Mouse (Mus musculus) midbrain, postnatal 0 days (tissue): ENCODE results near the gene Nelfcd. TPM values are rescaled to one million over a fixed set of nuclear protein-coding genes. Genes with fewer than 3 reads are reported as not detected.

Experiments
- ATAC-seq: fragments of 200-750 bp; cut with Nextera tagmentation; 2 replicates; pipeline ENCODE4 v1.8.0; 2017; ENCODE audit warnings: moderate number of reproducible peaks, mild to moderate bottlenecking, moderate TSS enrichment, moderate library complexity; ENCODE audit not compliant: low FRiP score
- DNase-seq: peaks from one replicate; pipeline ENCODE4 v3.0.0-alpha.2; 2015; ENCODE audit warnings: low spot score
- H3K27ac ChIP-seq: fragments of 300-500 bp; sonication (generic); 2 replicates; pipeline ENCODE4 v1.5.1; 2014; ENCODE audit warnings: low read depth, mild to moderate bottlenecking, low read length, mixed read lengths
- H3K27me3 ChIP-seq: fragments of 300-500 bp; sonication (generic); 2 replicates; pipeline ENCODE4 v1.6.1; 2014; ENCODE audit warnings: low read length, control low read depth, mixed read lengths; ENCODE audit not compliant: insufficient read depth
- H3K36me3 ChIP-seq: fragments of 300-500 bp; sonication (generic); 2 replicates; pipeline ENCODE4 v1.6.1; 2014; ENCODE audit warnings: low read length, control low read depth, mixed read lengths; ENCODE audit not compliant: insufficient read depth
- H3K4me1 ChIP-seq: fragments of 300-500 bp; sonication (generic); 2 replicates; pipeline ENCODE4 v1.6.1; 2014; ENCODE audit warnings: mild to moderate bottlenecking, control low read depth, antibody characterized with exemption, low read length, mixed read lengths; ENCODE audit not compliant: insufficient read depth
- H3K4me2 ChIP-seq: fragments of 300-500 bp; sonication (generic); 2 replicates; pipeline ENCODE4 v1.6.1; 2014; ENCODE audit warnings: low read depth, mild to moderate bottlenecking, low read length, mixed read lengths; ENCODE audit not compliant: poor library complexity, severe bottlenecking
- H3K4me3 ChIP-seq: fragments of 300-500 bp; sonication (generic); 2 replicates; pipeline ENCODE4 v1.5.1; 2014; ENCODE audit warnings: low read depth, mild to moderate bottlenecking, low read length, moderate library complexity
- H3K9ac ChIP-seq: fragments of 300-500 bp; sonication (generic); replicated peaks from 2 replicates; pipeline ENCODE4 v1.6.1; 2014; ENCODE audit warnings: mild to moderate bottlenecking, low read length, moderate library complexity, mixed read lengths; ENCODE audit not compliant: poor library complexity, severe bottlenecking
- H3K9me3 ChIP-seq: fragments of 300-500 bp; sonication (generic); 2 replicates; pipeline ENCODE4 v1.6.1; 2016; ENCODE audit warnings: low read length, control low read depth
- CTCF ChIP-seq: IDR thresholded peaks from 2 replicates; pipeline ENCODE4 v1.5.1; 2016; ENCODE audit warnings: antibody characterized with exemption, mild to moderate bottlenecking
- WGBS: fragments of 180-500 bp; shearing (Covaris S2); extraction: QIAGEN DNeasy Blood & Tissue Kit; methylation state at CpG from one replicate; pipeline ENCODE4 v1.1.7; 2014; 5-methylcytosine and 5-hydroxymethylcytosine counted together
- polyA plus RNA-seq: library from polyadenylated mRNA; unstranded; fragments of >200 nt; fragmentation: Nextera tagmentation; extraction: Ambion mirVana; gene quantifications from 2 replicates; pipeline ENCODE4 v1.2.1, GENCODE M21; 2015
- total RNA-seq: library from RNA; depleted of rRNA; stranded (reverse); fragments of >200 nt; gene quantifications from 2 replicates; pipeline ENCODE4 v1.2.3, GENCODE M21; 2014

Gene Nelfcd
- total and polyA plus RNA-seq, 2 experiments from 2014 or later, result 42.7 to 95.7 TPM

DNA sequence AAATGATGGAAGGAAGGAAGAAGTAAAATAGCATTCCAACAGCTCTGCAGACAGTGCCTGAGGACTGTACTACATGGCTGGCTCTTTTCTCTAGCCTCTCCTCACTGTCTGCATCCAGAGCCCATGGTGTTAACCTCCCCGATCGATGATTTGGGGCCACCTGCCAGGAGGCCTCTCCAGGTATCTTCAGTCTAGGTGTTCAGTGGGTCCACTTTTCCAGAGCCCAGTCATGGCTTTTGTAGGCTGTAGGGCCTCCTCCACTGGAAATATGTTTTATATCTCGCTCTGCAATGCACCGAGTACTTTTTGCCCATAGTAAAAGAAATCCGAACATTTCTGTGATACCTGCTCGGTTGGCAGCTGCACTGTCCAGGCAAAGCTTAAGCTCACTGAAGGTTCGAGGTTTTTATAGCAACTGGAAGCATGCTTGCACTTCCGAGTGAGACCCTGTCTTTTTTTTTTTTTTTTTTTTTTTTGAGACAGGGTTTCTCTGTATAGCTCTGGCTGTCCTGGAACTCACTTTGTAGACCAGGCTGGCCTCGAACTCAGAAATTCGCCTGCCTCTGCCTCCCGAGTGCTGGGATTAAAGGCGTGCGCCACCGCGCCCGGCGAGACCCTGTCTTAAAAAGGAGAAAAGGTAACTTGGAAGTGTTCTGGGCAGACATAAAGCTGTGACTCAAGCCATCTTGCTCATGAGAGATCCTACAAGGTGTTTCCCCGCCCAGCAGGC, 438 bp upstream of the Nelfcd start:
- no peak for TF ChIP-seq CTCF
- Histone ChIP-seq H3K9ac (no peak overlapping the region), H3K4me3 (peak overlapping the region; percentile 53), H3K27me3 (no peaks in the 10 kb centered on the region), H3K27ac (no peak overlapping the region; the same call in 1 of the 2 replicates), H3K4me1 (peaks cover 8% of the 10 kb centered on the region; the same call in 1 of the 2 replicates), H3K9me3 (no peaks in the 10 kb centered on the region), H3K36me3 (no peaks in the 10 kb centered on the region), H3K4me2 (peak overlapping the region; percentile 91)
- WGBS, result 45% methylated on average over 18 of the region's 18 CpGs
- DNase-seq, result no peak
- ATAC-seq, result peak; percentile 32; the same call in 1 of the 2 replicates

DNA sequence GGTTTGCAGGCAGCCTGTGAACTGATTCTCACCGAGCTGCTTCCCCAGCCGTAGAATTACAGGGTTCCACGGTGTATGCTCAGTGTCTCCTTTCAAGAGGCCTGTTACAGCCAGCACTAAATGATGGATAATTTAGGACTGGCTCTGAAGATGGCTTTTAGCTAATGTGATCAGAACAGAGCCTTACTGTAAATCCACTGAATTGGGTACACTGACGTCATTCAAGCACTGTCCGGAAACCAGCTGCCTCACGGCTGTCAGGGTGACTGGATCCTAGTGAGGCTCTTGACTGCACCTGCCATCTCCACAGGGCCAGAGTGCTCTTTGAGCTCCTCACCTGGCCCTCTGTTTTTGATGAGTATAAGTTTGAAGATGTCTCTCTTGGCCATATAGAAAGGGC, 5.5 kb downstream of the Nelfcd start:
- H3K4me2 ChIP-seq, result no peak overlapping the region
- peaks cover 37% of the 10 kb centered on the region for H3K36me3 ChIP-seq
- ATAC-seq (no peak), DNase-seq (no peak)
- H3K27me3 ChIP-seq, result no peaks in the 10 kb centered on the region
- WGBS, result 93% methylated on average over 6 of the region's 6 CpGs
- H3K9ac ChIP-seq, result no peak overlapping the region
- H3K4me1 ChIP-seq, result peaks cover 7% of the 10 kb centered on the region; the same call in 1 of the 2 replicates
- H3K27ac ChIP-seq, result no peak overlapping the region
- no peak for TF ChIP-seq CTCF
- H3K9me3 ChIP-seq, result no peaks in the 10 kb centered on the region
- H3K4me3 ChIP-seq, result no peak overlapping the region

DNA sequence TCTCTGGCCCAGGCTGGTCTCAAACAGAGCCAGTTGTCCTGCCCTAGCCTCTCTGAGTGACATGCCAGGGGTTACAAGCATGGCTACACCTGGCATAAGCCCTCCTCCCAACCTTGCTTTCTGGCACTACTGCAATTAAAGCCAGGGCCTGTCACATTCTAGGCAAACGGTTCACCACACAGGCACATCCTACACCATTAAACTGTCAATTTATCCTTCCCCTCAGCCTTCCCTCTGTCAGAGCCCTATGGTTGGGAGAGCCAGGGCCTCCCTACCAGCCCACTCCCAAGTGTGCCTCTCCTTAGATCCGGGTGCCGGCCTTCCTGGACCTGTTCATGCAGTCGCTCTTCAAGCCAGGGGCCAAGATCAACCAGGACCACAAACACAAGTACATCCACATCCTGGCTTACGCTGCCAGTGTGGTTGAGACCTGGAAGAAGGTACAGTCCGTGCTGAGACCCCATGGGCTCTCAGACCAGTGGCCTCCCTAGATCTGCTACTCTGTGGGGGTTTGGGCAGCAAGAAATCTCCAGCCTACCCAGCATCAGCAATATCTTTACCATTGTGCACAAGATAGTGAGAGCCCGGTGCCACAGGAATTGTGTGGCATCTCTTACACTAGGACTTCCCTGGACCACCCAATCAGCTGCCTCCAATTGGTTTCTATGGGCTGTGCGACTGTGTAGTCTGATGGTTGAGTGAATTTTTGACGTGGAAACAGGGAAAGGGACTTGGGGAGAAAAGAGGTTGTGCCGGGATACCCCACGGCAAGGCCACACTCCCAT, 8.9 kb downstream of the Nelfcd start:
- WGBS, result 94% methylated on average over 11 of the region's 11 CpGs
- H3K9ac ChIP-seq, result no peak overlapping the region
- peaks cover 57% of the 10 kb centered on the region for H3K36me3 ChIP-seq
- no peak for DNase-seq
- ATAC-seq, result no peak
- no peak overlapping the region for H3K4me3 ChIP-seq
- no peak overlapping the region for H3K27ac ChIP-seq
- no peak for TF ChIP-seq CTCF
- H3K4me1 ChIP-seq, result no peaks in the 10 kb centered on the region
- H3K27me3 ChIP-seq, result no peaks in the 10 kb centered on the region
- H3K9me3 ChIP-seq, result no peaks in the 10 kb centered on the region
- no peak overlapping the region for H3K4me2 ChIP-seq

GRCm38 (mm10) chr2:174426856-174427255, 11.3 kb downstream of the Nelfcd start:
- no peaks in the 10 kb centered on the region for H3K9me3 ChIP-seq
- TF ChIP-seq CTCF, result no peak
- WGBS, result 94% methylated on average over 12 of the region's 12 CpGs
- ATAC-seq (no peak), DNase-seq (no peak)
- H3K27me3 ChIP-seq, result no peaks in the 10 kb centered on the region
- H3K9ac ChIP-seq, result no peak overlapping the region
- no peak overlapping the region for H3K4me2 ChIP-seq
- no peaks in the 10 kb centered on the region for H3K4me1 ChIP-seq
- no peak overlapping the region for H3K4me3 ChIP-seq
- H3K36me3 ChIP-seq, result peaks cover 50% of the 10 kb centered on the region
- H3K27ac ChIP-seq, result no peak overlapping the region

DNA sequence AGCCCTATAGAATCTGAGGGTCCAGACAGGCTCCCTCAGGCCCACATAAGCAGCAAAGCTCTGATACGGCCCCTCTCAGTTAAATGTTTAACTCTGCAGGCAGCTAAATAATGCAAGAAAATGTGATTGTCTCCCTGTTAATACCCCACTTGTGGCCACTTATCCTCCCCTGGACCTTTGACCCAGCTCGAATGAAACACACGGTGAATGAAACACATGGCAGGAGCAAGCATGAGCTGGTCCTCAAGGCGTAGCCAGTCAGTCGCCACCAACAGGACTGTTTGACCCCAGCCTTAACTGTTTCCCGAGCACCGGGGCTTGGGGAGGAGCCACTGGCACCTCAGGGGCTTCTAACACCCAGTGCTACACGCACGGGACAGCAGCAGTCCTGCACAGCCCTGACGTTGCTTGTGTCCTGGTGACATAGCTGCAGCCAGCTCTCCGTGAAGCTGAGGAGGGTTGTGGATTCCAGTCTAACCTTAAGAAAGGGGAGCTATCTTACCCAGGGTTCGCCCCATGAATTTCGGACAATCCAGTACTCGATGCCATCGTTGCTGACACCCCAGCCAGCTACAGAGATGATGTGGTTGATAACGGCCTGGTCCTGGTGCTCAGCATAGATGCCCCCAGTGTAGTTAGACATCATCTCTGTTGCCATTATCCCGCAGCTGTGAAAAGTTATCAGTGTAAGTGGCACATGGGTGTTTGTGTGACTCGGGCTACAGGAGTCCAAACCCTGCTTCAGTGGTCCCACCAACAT, 12.7 kb downstream of the Nelfcd start:
- no peak for TF ChIP-seq CTCF
- Histone ChIP-seq H3K9me3 (no peaks in the 10 kb centered on the region), H3K36me3 (peaks cover 44% of the 10 kb centered on the region), H3K9ac (no peak overlapping the region), H3K4me1 (no peaks in the 10 kb centered on the region), H3K4me3 (no peak overlapping the region), H3K27ac (no peak overlapping the region), H3K27me3 (no peaks in the 10 kb centered on the region), H3K4me2 (no peak overlapping the region)
- ATAC-seq (no peak), DNase-seq (no peak)
- WGBS, result 81% methylated on average over 18 of the region's 18 CpGs
